Mouse (Mus musculus) left cerebral cortex, postnatal 4 days (tissue): ENCODE results near the gene Arhgap40. TPM values are rescaled to one million over a fixed set of nuclear protein-coding genes. Genes with fewer than 3 reads are reported as not detected.

Source experiments
- DNase-seq: peaks from one replicate; pipeline ENCODE4 v3.0.0-alpha.2; 2022
- intact Hi-C: fragments of 180-260 bp; cut with DNase I; formaldehyde crosslinking; loops from one replicate; pipeline ENCODE4 v1.15.1; 2025
- total RNA-seq, 2 experiments: library from RNA; stranded (reverse); gene quantifications; 2 replicates each; pipeline ENCODE4 v1.2.3; 2021

Arhgap40 gene
- under 1 TPM in 1 of 2 experiments, not detected in 1; 0.56 TPM for total RNA-seq

DNA sequence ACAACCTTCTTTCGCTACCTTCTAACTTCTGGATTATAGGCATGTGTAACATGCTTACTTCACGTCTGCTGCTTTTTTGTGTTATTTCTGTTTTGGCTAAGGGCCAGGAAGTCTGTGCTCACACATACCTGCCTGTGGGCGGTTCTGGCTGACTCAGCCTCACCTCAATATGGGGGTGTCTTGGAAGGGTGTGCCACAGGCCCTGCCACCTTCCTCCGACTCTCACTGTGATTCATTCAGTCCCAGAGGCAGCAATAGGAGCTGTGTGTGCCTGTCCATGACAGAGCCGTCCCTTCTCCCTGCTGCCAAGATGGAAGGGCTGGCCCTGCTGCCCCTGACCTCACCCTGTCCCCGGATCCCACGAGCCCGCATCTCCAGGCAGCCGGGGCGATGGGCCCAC, at the start of gene Arhgap40:
Arhgap40 (plus strand) TSS at position 269 of the 400 bp plus-strand sequence.
- intact Hi-C loops: no loop called here
- DNase-seq: no peak

DNA sequence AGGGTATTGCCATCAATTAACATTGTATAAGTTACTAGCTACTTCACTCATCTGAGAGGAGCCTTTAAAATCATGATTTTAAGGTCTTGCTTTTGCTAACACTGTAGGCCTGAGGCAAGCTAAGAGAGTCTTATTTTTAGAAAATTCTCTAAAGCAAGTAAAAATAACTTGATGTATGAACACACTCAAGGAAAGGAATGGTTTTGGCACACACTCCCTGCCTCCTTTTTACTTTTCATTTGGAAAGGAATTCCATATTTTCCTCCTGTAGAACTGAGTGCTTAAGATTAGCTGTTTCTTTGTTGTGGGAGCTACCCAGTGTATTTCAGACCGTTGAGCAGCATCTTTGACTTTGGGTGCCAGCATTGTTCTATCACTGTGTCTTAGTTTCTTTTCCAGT, 38.4 kb upstream of the Arhgap40 start:
- DNase-seq: no peak

DNA sequence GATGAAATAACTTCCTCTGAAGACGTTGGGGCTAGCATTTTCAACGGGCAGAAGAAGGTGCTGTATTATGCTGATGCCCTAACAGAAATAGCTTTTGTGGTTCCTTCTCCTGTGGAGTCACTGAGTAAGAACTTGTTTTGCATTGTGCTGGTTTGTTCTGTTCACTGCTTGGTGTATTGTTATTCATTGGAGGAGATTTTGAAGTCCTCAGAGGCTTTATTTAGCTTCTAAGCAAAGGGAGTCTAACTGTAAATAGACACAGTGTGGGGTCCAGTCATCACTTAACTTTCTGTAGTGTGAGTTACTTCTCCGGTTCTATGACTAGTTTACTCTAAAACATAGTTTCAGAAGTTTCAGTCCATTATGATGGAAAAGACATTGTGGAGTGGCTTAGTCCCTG, 35.0 kb upstream of the Arhgap40 start:
- intact Hi-C loops: no loop called here

More for the DNA sequence above, 38.4 kb upstream of the Arhgap40 start:
- intact Hi-C loops: loop anchor here (5.0 kb wide), 1 partner anchor 37 kb away; no protein-coding TSS in a partner anchor

DNA sequence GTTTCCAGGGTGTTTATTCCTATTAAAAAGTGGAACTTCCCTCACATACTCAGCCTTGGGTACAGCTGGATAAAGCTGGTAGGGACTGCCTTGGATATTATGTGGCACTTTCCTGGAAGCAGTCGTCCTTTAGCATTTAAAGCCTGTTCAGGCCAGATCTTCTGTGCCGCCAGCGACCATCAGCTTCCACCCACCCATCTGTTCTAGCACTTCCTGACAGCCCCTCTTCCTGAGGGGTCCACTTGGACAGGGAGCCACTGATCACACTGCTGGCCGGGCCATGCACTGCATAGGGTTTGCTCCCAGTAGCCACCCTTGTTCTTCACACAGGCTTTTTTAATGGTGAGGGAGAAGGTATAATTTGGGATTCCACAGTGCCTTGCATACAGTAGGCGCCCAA, 14.1 kb upstream of the Arhgap40 start:
- intact Hi-C loops: no loop called here
- DNase-seq: no peak

More for the DNA sequence above, 35.0 kb upstream of the Arhgap40 start:
- no peak for DNase-seq

DNA sequence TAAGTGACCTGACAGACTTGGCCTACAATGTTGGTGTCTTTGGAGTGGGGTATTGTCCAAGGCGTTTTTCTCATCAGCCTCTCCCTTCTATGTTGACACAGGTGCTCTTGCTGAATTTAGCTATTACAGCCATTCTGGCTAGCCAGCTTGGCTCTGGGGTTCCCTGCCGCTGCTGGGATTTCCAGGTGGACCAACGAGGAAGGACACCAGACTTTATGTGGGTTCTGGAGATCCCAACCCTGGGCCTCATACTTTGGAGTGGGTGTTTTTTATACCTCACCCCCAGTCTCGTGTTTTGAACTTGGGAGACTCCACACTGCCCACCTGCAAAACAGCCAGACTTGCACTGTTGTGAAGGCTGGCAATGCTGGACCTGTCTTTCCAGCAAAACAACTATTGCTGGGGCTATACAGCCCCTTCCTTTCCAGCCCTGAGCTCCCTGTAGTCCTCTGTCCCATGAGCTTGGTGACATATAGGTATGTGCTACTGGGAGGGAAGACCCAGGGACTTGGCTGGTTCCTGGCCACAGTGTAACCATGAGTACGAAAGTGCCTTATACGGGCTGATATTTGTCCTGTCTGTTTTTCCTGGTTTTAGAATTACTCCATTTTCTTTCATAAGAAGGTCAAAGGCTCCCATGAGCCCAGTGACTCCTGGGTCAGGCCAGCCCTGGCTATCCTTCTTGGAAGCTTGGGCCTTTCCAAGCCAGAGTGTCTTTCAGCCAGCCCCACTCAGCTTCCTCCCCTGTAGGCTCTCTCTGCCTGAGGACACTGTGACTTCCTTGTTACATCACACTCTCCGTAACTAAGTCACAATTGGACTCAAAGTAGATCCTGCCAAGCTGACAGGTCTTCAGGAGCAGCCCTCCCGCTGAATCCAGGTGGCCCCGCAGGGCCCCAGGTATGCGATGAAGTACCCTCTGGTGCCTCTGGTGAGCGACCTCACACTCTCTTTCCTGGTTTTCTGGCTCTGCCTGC, 10.5 kb upstream of the Arhgap40 start, which contains the start of gene Adig:
Adig (plus strand) TSS at position 777 of the 977 bp plus-strand sequence.
- intact Hi-C loops: no loop called here
- DNase-seq: no peak

DNA sequence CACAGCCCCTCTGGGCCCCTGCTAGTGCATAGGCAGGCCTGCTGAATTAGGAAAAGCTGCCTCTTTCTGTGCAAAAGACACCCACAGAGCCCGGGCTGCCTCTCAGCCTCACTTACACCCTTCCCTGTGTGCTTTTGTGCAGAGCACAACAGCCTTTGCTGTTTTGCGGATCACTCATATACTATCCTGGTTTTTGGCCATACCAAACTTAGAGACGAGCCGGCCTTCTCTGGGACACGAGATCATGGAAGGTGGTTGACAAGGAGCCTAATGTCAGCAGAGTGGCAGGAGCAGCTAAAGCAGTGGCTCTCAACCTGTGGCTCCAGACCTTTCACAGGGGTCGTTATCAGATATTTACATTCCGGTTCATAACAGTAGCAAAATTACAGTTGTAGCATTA, 9.4 kb upstream of the Arhgap40 start:
- DNase-seq: no peak
- intact Hi-C loops: no loop called here

DNA sequence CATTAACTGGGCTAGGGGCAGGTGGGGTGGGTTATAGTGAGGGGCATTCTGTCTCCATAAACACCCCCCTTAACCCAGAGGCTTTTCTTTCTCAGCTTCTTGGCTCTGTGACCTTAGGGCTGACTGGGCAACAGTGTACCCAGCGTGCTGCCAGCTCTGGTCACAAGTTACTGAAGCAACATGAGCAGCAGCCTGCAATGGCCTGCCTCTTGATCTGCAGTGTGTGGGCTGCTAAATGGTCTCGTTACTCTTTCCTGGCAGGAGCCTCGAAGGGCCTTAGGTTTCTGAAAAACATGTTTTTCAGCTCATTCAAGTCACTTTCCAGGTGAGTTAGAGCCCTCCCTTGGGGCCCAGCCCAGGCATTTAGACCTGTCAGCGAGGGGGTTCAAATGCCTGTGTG, 8.9 kb upstream of the Arhgap40 start:
- intact Hi-C loops: no loop called here
- DNase-seq: no peak

DNA sequence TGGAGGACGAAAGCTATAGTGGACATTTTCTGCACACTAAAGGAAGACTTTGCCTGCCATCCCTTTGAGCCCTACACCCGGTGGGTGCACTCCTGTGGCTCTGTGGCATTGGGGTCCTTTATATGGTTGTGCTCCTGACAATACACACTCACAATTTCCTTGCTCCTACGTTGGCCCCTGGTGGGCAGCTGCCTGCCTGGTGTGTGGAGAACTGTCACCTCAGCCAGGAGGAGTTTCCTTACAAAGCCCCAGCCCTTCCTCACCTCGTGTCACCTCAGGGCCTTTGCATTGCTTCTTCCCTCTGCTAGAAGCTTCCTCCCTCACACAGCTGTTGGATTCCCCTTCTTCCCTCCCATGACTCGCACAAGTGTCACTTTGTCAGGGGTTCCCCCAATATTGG, 6.1 kb upstream of the Arhgap40 start:
- no peak for DNase-seq
- intact Hi-C loops: no loop called here

DNA sequence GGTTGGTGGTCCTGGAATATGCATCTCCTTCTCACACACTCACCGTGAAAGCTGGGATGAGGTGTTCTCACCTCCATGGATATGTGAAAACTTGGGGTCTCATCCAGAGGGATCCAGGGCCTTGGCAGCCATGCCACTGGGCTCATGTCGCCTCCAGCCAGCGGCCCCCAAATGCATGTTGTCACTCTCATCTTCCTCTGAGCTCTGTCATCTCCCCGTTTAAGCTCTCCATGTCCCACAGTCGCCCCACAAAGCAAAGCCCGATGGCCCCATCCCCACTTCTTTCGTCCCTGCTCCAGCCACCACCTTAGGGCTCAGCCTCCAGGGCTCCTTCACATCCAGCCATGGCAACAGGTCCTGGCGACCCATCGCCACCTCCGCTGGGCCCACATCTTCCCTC, 5.5 kb upstream of the Arhgap40 start:
- no peak for DNase-seq
- intact Hi-C loops: no loop called here

DNA sequence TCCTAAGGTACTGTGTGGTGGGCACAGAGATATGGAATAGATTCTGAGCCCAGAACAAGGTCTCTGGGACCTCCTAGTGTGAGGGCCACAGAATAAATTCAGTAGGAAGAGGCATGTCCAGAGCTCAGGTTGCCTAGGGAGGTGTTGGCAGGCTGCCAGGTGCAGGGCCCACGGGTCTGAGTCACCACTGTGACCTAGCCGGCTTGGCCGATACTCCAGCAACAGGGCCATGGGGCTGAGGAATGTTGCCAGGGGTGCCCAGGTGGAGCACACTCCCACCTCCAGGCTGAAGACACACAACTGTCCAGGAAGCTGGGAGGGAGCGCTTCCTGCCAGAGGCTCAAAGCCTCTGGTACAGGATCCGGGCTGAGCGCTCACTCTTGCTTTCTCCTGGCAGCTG, 1.9 kb upstream of the Arhgap40 start:
- intact Hi-C loops: no loop called here
- DNase-seq: no peak

DNA sequence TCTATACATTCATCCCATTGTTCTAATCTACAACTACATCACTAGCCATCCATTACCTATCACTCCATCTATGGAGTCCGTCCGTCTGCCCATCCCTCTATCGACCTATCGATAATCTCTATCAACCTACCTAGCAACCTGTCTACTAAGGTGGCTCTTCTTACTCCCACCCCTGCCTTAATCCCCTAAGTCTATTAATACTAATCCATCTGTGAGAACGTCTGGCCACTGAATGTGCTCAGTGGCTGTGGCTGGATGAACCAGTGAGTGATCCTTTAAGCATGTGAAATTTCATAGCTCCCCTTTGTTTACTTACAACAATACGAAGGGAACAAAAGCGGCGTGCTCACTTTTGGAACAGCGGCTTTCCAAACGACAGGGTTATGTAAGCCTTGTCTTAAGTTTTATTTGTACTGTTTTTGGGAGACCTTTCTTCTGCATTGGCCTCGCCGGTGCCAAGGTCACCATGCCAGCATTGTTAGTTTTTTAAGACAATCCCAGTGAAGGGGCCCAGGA, 1.3 kb downstream of the Arhgap40 start:
- no peak for DNase-seq
- intact Hi-C loops: no loop called here

DNA sequence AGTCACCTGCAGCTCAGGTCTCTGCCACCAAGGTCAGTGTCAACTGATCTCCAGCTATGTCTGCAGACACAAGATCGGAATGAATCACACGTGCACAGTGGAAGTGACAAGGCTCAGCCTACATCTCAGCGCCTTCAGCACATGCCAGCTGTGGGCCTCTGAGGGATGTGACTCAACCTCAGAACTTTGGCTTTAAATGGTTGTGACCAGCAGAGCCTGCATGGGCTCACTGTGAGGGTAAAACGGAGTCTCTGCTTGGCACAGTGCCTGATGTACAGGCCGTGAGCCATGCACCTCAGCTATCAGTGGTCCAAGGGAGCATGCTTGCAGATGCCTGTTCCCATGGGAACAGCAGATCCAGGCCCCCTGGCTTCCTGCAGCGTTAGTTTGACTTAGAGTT, 6.0 kb downstream of the Arhgap40 start:
- intact Hi-C loops: no loop called here
- DNase-seq: no peak

DNA sequence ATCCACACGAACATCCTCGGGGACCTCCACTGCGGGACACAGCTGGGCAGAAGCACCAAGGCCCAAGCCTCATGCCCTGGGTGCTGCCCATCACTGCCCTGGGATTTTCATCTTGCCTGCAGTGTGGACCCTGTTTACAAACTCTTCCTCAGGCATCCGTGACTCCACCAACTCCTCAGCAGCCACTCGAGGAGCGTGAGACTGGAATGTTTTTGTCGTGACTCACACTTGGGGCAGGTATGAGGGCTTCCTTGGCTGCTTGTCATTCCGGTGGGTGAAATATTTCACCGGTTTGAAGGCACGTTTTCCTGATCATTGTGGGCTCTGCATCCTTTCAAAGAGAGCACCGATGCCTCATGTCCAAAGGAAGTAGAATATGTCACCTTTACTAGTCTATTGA, 6.5 kb downstream of the Arhgap40 start:
- DNase-seq: no peak
- intact Hi-C loops: no loop called here

DNA sequence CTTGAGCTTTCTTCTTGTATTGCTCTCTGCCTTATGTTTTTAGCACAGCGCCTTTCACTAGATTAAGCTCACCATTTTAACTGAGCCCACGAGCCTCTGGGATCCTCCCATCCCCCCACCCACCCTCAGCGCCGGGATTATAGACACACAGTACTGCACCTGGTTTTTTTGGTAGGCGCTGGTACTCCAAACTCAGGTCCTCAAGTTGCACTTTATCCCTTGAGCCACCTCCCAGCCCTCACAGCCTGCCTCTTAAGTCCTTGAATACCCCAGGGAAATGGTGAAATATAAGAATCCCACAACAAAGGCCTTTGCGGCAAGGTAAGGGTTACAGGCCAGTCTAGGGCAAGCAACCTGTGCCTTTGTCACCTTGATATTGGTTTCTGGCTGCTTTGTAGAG, 7.2 kb downstream of the Arhgap40 start:
- no peak for DNase-seq
- intact Hi-C loops: no loop called here

DNA sequence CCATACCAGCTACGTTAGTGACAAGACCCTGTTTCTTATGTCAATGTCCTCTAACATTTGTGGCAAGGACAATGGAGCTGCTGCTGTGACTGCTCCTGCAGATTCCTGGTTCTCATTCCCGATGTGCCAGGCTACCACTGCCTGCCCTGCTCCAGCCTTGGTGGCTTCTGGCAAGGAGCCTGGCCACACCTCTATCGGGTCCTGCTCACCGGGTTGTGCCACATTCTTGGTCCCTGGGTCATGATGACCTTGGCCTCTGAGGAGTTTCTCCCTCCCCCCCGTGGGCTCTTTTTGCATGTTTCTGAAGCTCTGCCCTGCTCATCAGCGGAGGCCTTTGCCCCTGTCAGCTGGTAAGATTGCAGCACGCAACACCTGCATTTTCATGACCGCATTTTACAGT, 10.5 kb downstream of the Arhgap40 start:
- no peak for DNase-seq
- intact Hi-C loops: no loop called here

DNA sequence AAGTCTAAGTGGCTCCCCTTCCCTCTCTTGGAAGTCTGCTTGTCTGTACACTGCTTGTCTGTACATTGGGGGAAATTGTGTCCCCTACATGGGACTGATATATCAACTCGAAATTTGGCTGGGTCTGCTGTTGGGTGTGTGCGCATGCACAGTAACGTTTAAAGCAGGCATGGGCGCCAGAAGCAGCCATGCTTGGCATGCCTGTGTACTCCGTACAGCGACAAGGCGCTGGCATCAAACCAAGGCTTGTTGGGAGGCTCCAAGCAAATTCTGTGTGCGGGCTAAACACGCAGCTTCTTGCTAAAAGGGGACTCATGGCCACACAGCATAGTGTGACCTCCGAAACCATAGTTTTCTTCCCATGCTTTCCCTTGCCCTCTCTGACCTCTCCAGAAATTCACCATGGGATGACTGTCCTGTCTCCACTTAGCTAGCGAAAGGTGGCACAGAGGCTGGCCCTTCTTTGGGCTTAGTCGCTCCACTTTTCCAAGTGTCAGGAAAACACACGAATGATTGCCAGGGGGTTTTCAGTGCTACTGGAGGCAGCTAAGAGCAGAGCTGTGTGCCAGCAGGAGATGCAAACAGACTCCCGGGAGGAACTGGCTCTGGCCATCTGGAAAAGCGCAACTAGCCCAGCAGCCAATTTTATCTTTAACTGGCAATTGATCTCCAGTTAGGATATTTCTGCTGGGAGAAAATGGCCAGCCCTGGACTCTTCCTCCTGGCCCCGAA, 11.7 kb downstream of the Arhgap40 start:
- DNase-seq: peak; percentile 41
- intact Hi-C loops: no loop called here

DNA sequence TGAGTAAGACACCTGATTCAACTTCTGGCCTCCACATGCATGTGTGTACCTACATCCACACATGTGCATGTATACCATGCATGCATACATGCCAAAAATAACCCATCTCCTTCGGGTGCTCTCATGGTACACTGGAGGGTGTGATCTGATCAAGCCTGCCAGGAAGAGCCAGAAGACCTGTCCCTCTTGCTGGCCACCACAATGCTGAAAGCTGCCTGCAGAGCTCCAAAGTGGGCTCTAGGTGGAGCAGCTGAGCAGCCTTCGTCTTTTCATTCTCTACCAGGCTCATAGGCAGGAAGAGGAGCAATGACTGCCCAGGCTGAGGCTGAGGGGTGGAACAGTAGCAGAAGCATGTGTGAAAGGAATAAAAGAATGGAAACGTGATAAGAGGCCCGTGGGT, 21.5 kb downstream of the Arhgap40 start:
- DNase-seq: peak; percentile 59

DNA sequence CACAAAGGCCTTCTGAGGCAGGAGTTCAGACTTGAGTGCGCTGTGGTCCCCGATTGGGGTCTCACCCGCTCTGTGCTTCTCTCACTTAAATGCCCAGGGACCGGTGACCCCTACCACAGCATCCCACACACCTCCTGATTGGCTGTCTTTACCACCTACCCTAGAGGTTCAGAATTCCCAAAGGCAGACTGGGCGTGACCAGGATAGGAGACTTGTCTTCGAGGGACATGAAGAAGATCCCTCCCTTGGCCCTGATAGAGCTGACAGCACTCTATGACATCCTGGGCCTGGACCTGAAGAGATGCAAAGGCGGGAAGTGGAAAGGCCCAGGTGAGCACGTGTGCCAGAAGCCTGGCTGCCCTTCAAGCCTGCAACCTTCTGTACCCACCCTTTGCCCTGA, 22.0 kb downstream of the Arhgap40 start:
- intact Hi-C loops: no loop called here

More for the DNA sequence above, 21.5 kb downstream of the Arhgap40 start:
- intact Hi-C loops: no loop called here

DNA sequence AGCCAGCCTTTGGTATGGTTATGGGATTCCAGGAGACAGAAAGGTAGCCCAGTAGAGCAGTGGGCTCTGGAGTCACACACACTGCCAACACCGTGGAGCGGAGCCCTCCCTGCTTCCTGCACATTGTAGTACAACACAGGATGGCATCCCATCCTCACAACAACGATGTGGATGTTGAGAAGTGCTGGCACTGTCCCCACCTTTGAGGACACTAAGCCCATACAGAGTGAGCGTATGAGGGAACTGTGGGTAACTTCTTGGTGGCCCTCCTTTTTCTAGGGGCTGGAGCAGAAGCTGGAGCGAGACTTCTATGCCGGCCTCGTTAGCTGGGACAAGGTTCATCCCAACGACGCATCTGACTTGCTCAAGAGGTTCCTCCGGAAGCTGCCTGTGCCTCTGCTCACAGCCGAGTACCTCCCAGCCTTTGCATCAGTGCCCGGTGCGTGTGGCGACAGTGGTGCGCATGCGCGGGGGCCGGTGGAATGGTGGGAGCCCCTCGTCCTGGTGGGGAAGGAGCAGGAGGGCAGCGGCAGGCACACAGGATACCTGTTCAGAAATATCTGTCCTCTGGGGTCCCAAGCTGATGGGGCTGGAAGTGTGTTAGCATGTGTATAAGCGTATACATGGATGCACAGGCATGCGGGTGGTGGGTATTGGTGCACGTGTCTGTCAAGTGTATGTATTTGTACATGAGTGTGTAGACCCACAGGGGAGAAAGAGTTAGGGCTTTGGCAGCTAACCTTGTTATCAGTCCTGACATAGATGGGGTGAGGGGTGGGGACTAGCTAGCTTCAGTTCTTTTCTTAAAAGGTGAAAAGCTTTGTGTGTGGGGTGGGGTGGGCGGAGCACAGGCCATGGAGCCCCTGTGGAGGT, 27.1 kb downstream of the Arhgap40 start:
- intact Hi-C loops: no loop called here
- no peak for DNase-seq

More for the DNA sequence above, 22.0 kb downstream of the Arhgap40 start:
- no peak for DNase-seq

DNA sequence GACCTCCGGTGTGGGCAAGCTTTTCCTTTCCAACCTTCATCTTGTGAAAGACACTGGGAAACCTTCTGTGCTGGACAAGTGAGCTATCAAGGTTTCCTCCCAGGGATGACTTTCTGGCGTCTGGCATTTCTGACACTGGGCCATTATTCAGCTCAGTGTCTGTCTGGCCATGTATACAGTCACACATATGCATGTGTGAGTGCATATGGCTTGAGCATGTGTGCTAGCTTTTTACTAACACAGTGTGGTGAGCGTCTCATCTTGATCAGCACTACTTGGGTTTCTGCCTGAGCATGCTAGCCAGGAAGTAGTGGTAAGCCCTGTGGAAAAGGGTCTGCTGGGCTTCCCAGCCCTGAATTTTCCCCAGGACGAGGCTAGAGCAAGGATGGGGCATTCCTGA, 28.7 kb downstream of the Arhgap40 start:
- intact Hi-C loops: no loop called here
- no peak for DNase-seq
